Mouse (Mus musculus) limb, embryonic 11.5 days (tissue): ENCODE results near the gene Rgs13. TPM values are rescaled to one million over a fixed set of nuclear protein-coding genes. Genes with fewer than 3 reads are reported as not detected.
"Not testable (repeated sequence)": the region's sequence is repeated elsewhere in the genome, so short reads cannot be mapped to it uniquely, and the experiment has no call there.

ENCODE experiments used
- ATAC-seq: fragments of 200-750 bp; cut with Nextera tagmentation; 2 replicates; pipeline ENCODE4 v1.8.0; 2017; ENCODE audit warnings: low read depth; ENCODE audit not compliant: insufficient number of reproducible peaks, low FRiP score, low TSS enrichment
- DNase-seq: peaks from one replicate; pipeline ENCODE4 v3.0.0-alpha.2; 2015; ENCODE audit warnings: low spot score
- H3K27ac ChIP-seq: fragments of 300-500 bp; sonication (generic); replicated peaks from 2 replicates; pipeline ENCODE4 v1.5.1; 2014; ENCODE audit warnings: low read depth, mild to moderate bottlenecking, low read length
- H3K27me3 ChIP-seq: fragments of 300-500 bp; sonication (generic); 2 replicates; pipeline ENCODE4 v1.6.1; 2014; ENCODE audit warnings: mild to moderate bottlenecking, low read length, mixed read lengths; ENCODE audit not compliant: control insufficient read depth, insufficient read depth
- H3K36me3 ChIP-seq: fragments of 300-500 bp; sonication (generic); 2 replicates; pipeline ENCODE4 v1.6.1; 2014; ENCODE audit warnings: mild to moderate bottlenecking, low read length, moderate library complexity, mixed read lengths; ENCODE audit not compliant: control insufficient read depth, insufficient read depth
- H3K4me1 ChIP-seq: fragments of 300-500 bp; sonication (generic); 2 replicates; pipeline ENCODE4 v1.6.1; 2014; ENCODE audit warnings: low read length, mixed read lengths; ENCODE audit not compliant: control insufficient read depth, insufficient read depth
- H3K4me2 ChIP-seq: fragments of 300-500 bp; sonication (generic); 2 replicates; pipeline ENCODE4 v1.6.1; 2014; ENCODE audit warnings: low read depth, mild to moderate bottlenecking, moderate library complexity; ENCODE audit not compliant: severe bottlenecking
- H3K4me3 ChIP-seq: fragments of 300-500 bp; sonication (generic); 2 replicates; pipeline ENCODE4 v1.5.1; 2014; ENCODE audit warnings: low read depth, low read length
- H3K9ac ChIP-seq: fragments of 300-500 bp; sonication (generic); 2 replicates; pipeline ENCODE4 v1.6.1; 2014; ENCODE audit warnings: mild to moderate bottlenecking, low read length
- H3K9me3 ChIP-seq: fragments of 300-500 bp; sonication (generic); 2 replicates; pipeline ENCODE4 v1.6.1; 2016; ENCODE audit warnings: low read length; ENCODE audit not compliant: control insufficient read depth
- WGBS: fragments of 180-500 bp; shearing (Covaris S2); extraction: QIAGEN DNeasy Blood & Tissue Kit; methylation state at CpG from one replicate; pipeline ENCODE4 v1.1.7; 2014; 5-methylcytosine and 5-hydroxymethylcytosine counted together
- polyA plus RNA-seq: library from polyadenylated mRNA; unstranded; fragments of >200 nt; fragmentation: Nextera tagmentation; extraction: Ambion mirVana; gene quantifications from 2 replicates; pipeline ENCODE4 v1.2.1, GENCODE M21; 2014

The Rgs13 gene
- polyA plus RNA-seq, 1 experiment from 2014 or later = not detected

DNA sequence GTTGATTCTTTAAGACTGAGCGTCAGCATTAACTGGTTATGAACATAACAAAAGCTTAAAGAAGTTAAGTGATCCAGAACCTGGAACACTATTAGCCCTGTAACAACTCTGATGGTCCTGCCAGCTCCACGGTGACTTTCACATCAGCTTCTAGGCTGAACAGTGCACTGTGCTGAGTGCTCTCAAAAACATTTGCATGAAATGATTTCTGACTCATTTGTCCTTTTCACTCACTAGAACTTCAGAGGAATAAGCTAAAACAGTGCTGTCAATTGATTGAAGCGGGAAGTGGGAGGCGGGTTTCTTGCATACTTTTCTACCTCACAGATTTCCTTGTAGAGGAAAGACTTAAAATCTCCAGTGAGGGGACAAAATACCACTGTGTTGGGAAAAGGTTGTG is 8.3 kb downstream of the Rgs13 start:
- no peak overlapping the region for H3K4me2 ChIP-seq
- no peaks in the 10 kb centered on the region for H3K4me1 ChIP-seq
- H3K27me3 ChIP-seq = no peaks in the 10 kb centered on the region
- no peaks in the 10 kb centered on the region for H3K36me3 ChIP-seq
- DNase-seq = no peak
- ATAC-seq = no peak
- no peak overlapping the region for H3K27ac ChIP-seq
- no peak overlapping the region for H3K9ac ChIP-seq
- WGBS = 87% methylated on average over 4 of the region's 4 CpGs
- no peaks in the 10 kb centered on the region for H3K9me3 ChIP-seq
- no peak overlapping the region for H3K4me3 ChIP-seq

DNA sequence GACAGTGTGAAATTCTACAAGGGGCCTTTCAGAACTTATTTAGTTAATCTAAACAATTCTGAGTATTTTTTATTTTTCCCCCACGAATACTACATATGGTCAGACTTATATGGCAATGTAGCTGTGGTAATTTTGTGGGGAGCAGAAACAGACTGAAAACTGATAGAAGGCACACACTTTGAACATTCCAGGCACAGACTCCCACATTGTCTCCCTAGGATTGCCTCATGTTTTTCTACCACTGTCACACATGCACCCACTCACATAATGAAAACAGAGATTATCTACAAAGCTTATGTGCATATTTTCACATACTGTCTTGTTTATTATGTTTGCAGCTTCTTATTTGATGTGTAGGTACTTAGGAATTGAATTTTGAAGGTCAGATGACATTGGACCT is 9.4 kb downstream of the Rgs13 start:
- Histone ChIP-seq H3K4me2 (no peak overlapping the region), H3K9me3 (no peaks in the 10 kb centered on the region), H3K27ac (no peak overlapping the region), H3K4me3 (no peak overlapping the region), H3K27me3 (no peaks in the 10 kb centered on the region), H3K4me1 (no peaks in the 10 kb centered on the region), H3K9ac (no peak overlapping the region), H3K36me3 (no peaks in the 10 kb centered on the region)
- DNase-seq (no peak), ATAC-seq (no peak)
- 73% methylated on average over 1 of the region's 1 CpGs for WGBS

DNA sequence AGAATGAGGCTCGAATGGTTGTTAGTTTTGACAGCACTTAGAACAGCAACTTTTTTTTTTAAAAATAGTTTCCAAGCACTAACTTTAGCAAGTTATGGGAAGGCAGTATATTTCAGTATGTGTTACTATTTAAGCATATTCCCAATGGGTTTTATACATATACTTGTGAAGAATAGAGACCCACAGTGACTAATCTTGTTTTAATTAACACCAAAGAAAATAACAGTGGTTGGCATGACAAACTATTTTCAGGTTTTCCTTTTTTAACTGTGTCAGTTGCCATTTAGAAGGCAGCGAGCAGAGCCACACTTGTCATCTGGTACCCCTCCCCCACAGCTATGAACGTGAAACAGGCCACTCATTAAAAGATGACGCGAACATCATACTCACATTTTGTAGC is 10.3 kb downstream of the Rgs13 start:
- no peaks in the 10 kb centered on the region for H3K36me3 ChIP-seq
- H3K4me1 ChIP-seq = no peaks in the 10 kb centered on the region
- ATAC-seq (no peak), DNase-seq (no peak)
- 73% methylated on average over 5 of the region's 5 CpGs for WGBS
- no peak overlapping the region for H3K27ac ChIP-seq
- H3K4me2 ChIP-seq = no peak overlapping the region
- H3K27me3 ChIP-seq = no peaks in the 10 kb centered on the region
- H3K9me3 ChIP-seq = no peaks in the 10 kb centered on the region
- H3K4me3 ChIP-seq = no peak overlapping the region
- no peak overlapping the region for H3K9ac ChIP-seq

DNA sequence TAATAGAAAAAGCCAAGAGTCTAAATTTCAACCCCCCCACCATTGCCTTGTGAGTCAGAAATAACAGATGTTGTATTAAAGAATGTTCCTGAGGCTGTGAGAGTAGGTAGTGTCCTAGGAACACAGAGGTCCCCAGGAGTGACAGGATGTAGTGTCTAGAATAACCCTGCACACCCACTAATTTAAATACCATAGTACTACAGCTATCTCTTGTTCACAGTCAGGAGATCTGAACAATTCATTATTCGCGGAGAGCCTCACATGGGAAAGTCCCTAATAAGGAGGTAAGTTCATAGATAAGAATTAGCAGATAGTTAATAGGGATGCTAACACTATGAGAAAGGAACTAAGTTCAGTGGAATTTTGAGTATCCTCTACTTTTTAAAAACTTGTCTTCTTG is 10.9 kb downstream of the Rgs13 start:
- no peak for ATAC-seq
- 94% methylated on average over 2 of the region's 2 CpGs for WGBS

DNA sequence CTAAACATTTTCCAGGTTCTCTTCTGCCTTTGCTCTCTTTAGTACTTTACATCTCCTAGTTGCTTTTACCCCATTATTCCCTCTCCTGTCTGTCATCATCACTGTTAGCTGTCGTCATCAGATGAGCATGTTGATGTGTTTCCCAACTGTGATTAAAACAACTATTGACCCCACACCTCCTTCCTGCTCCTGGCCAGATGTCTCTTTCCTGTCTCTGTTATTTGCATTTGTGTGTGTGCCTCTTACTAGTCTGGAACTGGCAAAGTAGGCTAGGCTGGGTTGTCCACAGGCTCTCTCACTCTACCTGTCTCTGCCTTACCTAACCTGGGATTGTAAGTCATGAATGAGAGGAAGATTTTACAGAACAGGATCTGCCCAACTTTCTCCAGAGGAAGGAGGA is 24.6 kb downstream of the Rgs13 start:
- no peak for ATAC-seq
- H3K4me3 ChIP-seq = no peak overlapping the region
- H3K9ac ChIP-seq = no peak overlapping the region
- H3K27ac ChIP-seq = no peak overlapping the region
- no peak for DNase-seq
- H3K4me2 ChIP-seq = no peak overlapping the region
- H3K27me3 ChIP-seq = no peaks in the 10 kb centered on the region
- no peaks in the 10 kb centered on the region for H3K4me1 ChIP-seq
- H3K36me3 ChIP-seq = no peaks in the 10 kb centered on the region
- 50% methylated on average over 1 of the region's 1 CpGs for WGBS
- H3K9me3 ChIP-seq = no peaks in the 10 kb centered on the region

More for the DNA sequence above, 10.9 kb downstream of the Rgs13 start:
- Histone ChIP-seq H3K27me3 (no peaks in the 10 kb centered on the region), H3K4me2 (no peak overlapping the region), H3K4me3 (no peak overlapping the region), H3K4me1 (no peaks in the 10 kb centered on the region), H3K36me3 (no peaks in the 10 kb centered on the region), H3K9me3 (no peaks in the 10 kb centered on the region), H3K27ac (no peak overlapping the region), H3K9ac (no peak overlapping the region)
- no peak for DNase-seq

DNA sequence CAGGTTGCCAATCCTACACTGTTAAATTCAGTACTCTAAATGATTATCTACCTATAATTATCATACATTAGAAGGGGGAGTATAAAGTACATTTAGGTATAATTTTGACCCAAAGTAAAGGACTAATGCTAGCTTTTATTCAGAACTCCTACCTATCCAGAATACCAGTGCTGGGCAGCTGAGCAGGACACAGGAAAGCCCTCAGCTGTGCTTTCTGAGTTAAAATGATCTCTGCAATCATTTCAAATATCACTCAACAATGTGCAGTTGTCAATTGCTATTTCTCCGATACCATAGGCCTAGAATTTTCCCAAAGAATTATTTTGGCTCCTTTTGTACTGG is 25.0 kb downstream of the Rgs13 start:
- H3K9ac ChIP-seq = no peak overlapping the region
- DNase-seq = no peak
- no peaks in the 10 kb centered on the region for H3K36me3 ChIP-seq
- whole genome bisulfite sequencing = 87% methylated on average over 1 of the region's 1 CpGs
- H3K4me2 ChIP-seq = no peak overlapping the region
- no peaks in the 10 kb centered on the region for H3K9me3 ChIP-seq
- H3K27ac ChIP-seq = no peak overlapping the region
- H3K4me1 ChIP-seq = no peaks in the 10 kb centered on the region
- ATAC-seq = no peak
- H3K4me3 ChIP-seq = no peak overlapping the region
- no peaks in the 10 kb centered on the region for H3K27me3 ChIP-seq

DNA sequence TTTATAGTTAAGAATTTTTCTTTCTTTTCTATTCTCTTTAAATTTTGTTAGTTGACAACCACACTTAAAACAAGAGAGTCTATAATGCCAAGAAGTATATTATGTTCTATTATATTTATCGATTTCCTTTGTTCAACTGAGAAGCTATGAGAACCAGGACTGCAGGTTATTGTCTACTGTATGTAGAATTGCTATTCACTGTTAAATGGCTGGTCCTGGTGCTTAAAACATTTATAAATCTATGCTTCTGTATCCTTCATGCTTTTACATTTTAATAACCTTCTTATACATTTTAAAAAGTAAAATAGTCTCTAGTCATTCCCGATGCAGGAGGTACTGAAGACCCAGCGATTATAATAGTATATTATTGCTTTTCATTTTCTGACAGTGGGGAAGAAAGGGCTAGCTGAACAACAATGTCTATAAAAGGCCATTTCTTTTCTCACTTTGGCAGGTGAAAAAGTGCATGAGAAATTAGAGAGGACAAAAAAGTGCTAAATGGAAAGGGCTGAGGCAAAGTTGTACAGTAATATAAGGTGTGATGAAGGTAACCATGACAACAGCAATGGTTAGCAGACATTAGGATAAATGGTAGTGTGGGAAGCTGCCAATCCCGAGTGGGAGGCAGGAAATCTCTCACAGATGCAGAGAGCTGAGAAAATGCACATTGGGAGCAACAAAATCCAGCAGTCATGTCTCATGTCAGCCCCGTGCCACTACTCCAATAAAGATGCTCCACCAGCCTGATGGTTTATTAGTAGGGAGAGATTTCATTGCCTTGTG is 25.6 kb downstream of the Rgs13 start:
- Histone ChIP-seq H3K4me3 (no peak overlapping the region), H3K4me2 (no peak overlapping the region), H3K4me1 (no peaks in the 10 kb centered on the region), H3K9me3 (no peaks in the 10 kb centered on the region), H3K27me3 (no peaks in the 10 kb centered on the region), H3K9ac (no peak overlapping the region), H3K36me3 (no peaks in the 10 kb centered on the region), H3K27ac (no peak overlapping the region)
- 73% methylated on average over 5 of the region's 5 CpGs for WGBS
- DNase-seq (peak; percentile 22), ATAC-seq (no peak)

DNA sequence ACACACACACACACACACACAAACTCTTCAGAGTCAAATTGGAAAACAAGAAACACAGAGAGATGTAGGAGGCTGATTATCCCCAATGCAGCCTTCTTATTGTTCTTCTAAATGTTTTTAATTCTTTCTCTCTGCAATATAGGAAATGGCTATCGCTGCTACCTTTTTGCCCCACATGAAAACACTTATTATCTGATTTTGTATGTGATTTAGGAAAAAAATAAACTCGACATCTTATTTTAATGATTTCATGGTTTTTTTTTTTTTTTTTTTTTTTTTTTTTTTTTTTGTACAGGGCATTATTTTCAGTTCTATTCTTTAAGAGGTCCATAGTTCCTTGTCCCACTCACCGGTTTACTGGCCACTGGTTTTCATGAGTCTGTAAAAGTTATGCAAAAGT is 27.2 kb downstream of the Rgs13 start:
- Histone ChIP-seq H3K4me3 (no peak overlapping the region), H3K9ac (no peak overlapping the region), H3K4me1 (no peaks in the 10 kb centered on the region), H3K36me3 (no peaks in the 10 kb centered on the region), H3K4me2 (no peak overlapping the region), H3K9me3 (no peaks in the 10 kb centered on the region), H3K27me3 (no peaks in the 10 kb centered on the region), H3K27ac (no peak overlapping the region)
- DNase-seq = no peak
- 92% methylated on average over 3 of the region's 3 CpGs for WGBS
- ATAC-seq = no peak

DNA sequence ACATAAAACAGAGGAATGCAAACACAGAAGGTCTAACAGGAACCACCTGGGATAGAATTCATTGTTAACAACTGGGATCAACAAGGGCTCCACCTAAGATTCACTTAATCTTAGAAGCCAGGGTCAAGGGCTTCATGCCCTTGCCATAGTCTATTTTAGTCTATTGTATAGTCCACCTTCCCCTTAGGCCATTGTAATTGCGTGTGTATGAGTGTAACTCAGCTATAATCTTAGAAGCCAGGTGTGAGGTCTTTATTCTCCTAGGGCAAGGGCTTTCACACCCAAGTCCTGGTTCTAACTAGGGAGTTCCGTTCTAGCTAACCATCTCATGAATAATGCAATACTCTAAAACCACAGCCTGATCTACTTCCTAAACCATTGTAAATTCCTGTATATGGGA is 35.8 kb downstream of the Rgs13 start:
- H3K27me3 ChIP-seq, ATAC-seq, DNase-seq, H3K36me3 ChIP-seq, H3K9me3 ChIP-seq, H3K4me3 ChIP-seq, H3K4me2 ChIP-seq, H3K4me1 ChIP-seq, H3K27ac ChIP-seq, H3K9ac ChIP-seq: not testable (repeated sequence)
- WGBS = 90% methylated on average over 2 of the region's 2 CpGs
